Mouse (Mus musculus) cerebellum, postnatal 10 days (tissue): ENCODE data around the gene Fetub.

ENCODE experiments used
- DNase-seq, 2 experiments: peaks; one replicate each; pipeline ENCODE4 v3.0.0; 2021; ENCODE audit warnings: mixed read lengths in 2 of 2

Fetub gene

DNA sequence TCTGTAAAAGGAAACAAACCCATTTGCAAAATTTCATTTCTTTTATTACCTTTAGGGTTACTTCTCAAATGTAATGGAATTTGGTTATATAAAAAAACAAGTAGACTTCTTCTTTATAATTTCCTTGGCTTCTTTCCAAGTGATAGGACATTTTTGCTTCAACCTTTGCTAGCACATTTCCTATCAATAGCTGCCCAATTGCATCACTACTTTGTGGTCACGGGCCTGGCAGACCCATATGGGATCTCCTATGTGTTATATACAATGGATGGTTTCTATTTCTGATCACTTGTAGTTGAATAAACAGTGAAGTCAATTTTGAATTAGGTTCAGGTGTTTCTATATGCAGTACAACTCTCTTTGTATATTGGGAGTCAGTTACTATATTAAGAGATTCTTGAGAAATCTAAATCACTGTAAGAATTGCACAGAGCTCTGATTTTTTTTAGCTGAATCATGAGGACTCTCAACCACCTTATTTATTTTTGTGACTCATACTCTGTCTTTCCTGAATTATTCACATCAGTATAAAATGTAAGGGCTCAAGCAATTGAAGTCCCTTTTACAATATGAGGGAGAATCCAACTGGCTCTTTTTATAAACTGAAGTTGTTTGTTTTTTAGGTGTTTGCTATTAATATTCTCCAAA is 49.4 kb downstream of the Fetub start:
- DNase-seq: no peak
